Mouse (Mus musculus) hindbrain, embryonic 11.5 days (tissue): ENCODE results near the gene March1. TPM values are rescaled to one million over a fixed set of nuclear protein-coding genes. Genes with fewer than 3 reads are reported as not detected.
"Not testable (repeated sequence)": the region's sequence is repeated elsewhere in the genome, so short reads cannot be mapped to it uniquely, and the experiment has no call there.

Source experiments
- ATAC-seq: fragments of 200-750 bp; cut with Nextera tagmentation; 2 replicates; pipeline ENCODE4 v1.8.0; 2017; ENCODE audit warnings: mild to moderate bottlenecking, moderate TSS enrichment, moderate library complexity; ENCODE audit not compliant: low FRiP score
- DNase-seq: peaks from one replicate; pipeline ENCODE4 v3.0.0-alpha.2; 2015; ENCODE audit warnings: low spot score
- H3K27ac ChIP-seq: fragments of 300-500 bp; sonication (generic); 2 replicates; pipeline ENCODE4 v1.5.1; 2014; ENCODE audit warnings: mild to moderate bottlenecking, low read depth, low read length
- H3K27me3 ChIP-seq: fragments of 300-500 bp; sonication (generic); 2 replicates; pipeline ENCODE4 v1.6.1; 2014; ENCODE audit warnings: mild to moderate bottlenecking, low read length, moderate library complexity, mixed read lengths; ENCODE audit not compliant: control insufficient read depth, insufficient read depth
- H3K36me3 ChIP-seq: fragments of 300-500 bp; sonication (generic); 2 replicates; pipeline ENCODE4 v1.6.1; 2014; ENCODE audit warnings: mild to moderate bottlenecking, low read length, moderate library complexity, mixed read lengths; ENCODE audit not compliant: control insufficient read depth, insufficient read depth
- H3K4me1 ChIP-seq: fragments of 300-500 bp; sonication (generic); replicated peaks from 2 replicates; pipeline ENCODE4 v1.6.1; 2014; ENCODE audit warnings: low read length, mixed read lengths; ENCODE audit not compliant: control insufficient read depth, insufficient read depth
- H3K4me2 ChIP-seq: fragments of 300-500 bp; sonication (generic); replicated peaks from 2 replicates; pipeline ENCODE4 v1.6.1; 2014; ENCODE audit warnings: mild to moderate bottlenecking, low read depth, low read length
- H3K4me3 ChIP-seq: fragments of 300-500 bp; sonication (generic); 2 replicates; pipeline ENCODE4 v1.5.1; 2014; ENCODE audit warnings: low read depth, low read length
- H3K9ac ChIP-seq: fragments of 300-500 bp; sonication (generic); 2 replicates; pipeline ENCODE4 v1.6.1; 2014; ENCODE audit warnings: low read depth, low read length
- H3K9me3 ChIP-seq: fragments of 300-500 bp; sonication (generic); 2 replicates; pipeline ENCODE4 v1.6.1; 2016; ENCODE audit warnings: low read length; ENCODE audit not compliant: control insufficient read depth
- WGBS: fragments of 180-500 bp; shearing (Covaris S2); extraction: QIAGEN DNeasy Blood & Tissue Kit; methylation state at CpG from one replicate; pipeline ENCODE4 v1.1.7; 2014; 5-methylcytosine and 5-hydroxymethylcytosine counted together
- polyA plus RNA-seq: library from polyadenylated mRNA; unstranded; fragments of >200 nt; fragmentation: Nextera tagmentation; extraction: Ambion mirVana; gene quantifications from 2 replicates; pipeline ENCODE4 v1.2.1, GENCODE M21; 2014

Gene March1
- polyA plus RNA-seq, 1 experiment from 2014 or later, result 8.7 TPM

DNA sequence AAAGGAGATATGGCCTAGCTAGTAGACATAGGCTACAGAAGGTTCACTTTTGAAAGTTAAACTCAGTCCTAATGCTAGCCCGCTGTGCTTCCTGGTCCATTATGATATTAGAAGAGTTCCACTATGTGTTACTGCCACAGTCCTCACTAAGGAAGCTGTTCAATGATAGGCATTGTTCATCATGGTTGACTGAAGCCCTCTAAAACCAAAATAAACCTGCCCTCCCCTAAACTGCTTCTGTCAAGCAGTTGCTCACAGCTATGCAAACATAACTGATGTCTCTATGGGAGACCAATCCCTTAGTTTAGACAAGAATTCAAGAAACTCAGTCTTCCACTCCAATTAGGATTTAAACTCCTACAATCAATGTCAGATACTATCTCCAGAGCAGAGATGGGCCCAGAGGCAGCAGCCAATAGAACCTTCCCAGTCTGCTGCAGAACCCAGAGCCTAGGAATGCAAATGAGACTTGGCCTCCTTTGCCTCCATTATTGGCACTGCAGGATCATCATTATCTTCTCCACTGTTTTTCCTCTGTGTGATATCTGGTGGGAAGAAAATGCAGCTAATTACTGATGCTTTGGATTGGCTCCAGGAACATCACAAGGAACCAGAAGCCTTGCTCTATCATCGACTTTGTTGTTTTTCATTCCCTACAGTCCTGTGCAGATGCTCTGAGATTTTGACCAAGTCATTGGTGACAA, 787.2 kb downstream of the March1 start:
- Histone ChIP-seq H3K27me3 (no peaks in the 10 kb centered on the region), H3K27ac (no peak overlapping the region), H3K4me3 (no peak overlapping the region), H3K9ac (no peak overlapping the region), H3K4me2 (no peak overlapping the region), H3K4me1 (no peaks in the 10 kb centered on the region), H3K36me3 (no peaks in the 10 kb centered on the region), H3K9me3 (no peaks in the 10 kb centered on the region)
- WGBS, result 80% methylated on average over 2 of the region's 2 CpGs
- ATAC-seq (no peak), DNase-seq (no peak)

- not testable (repeated sequence) for H3K36me3 ChIP-seq, H3K4me3 ChIP-seq, H3K9ac ChIP-seq, H3K27me3 ChIP-seq, H3K4me2 ChIP-seq, H3K4me1 ChIP-seq, H3K9me3 ChIP-seq, ATAC-seq, H3K27ac ChIP-seq, DNase-seq
- 80% methylated on average over 4 of the region's 4 CpGs for WGBS
Measured at GRCm38 (mm10) chr8:66405796-66406195, 788.1 kb downstream of the March1 start.

GRCm38 (mm10) chr8:66406596-66407361, 789.1 kb downstream of the March1 start:
- no peaks in the 10 kb centered on the region for H3K9me3 ChIP-seq
- no peak overlapping the region for H3K4me3 ChIP-seq
- no peaks in the 10 kb centered on the region for H3K36me3 ChIP-seq
- DNase-seq (no peak), ATAC-seq (no peak)
- H3K27ac ChIP-seq, result no peak overlapping the region
- H3K27me3 ChIP-seq, result no peaks in the 10 kb centered on the region
- WGBS, result 88% methylated on average over 6 of the region's 6 CpGs
- H3K9ac ChIP-seq, result no peak overlapping the region
- no peaks in the 10 kb centered on the region for H3K4me1 ChIP-seq
- H3K4me2 ChIP-seq, result no peak overlapping the region

DNA sequence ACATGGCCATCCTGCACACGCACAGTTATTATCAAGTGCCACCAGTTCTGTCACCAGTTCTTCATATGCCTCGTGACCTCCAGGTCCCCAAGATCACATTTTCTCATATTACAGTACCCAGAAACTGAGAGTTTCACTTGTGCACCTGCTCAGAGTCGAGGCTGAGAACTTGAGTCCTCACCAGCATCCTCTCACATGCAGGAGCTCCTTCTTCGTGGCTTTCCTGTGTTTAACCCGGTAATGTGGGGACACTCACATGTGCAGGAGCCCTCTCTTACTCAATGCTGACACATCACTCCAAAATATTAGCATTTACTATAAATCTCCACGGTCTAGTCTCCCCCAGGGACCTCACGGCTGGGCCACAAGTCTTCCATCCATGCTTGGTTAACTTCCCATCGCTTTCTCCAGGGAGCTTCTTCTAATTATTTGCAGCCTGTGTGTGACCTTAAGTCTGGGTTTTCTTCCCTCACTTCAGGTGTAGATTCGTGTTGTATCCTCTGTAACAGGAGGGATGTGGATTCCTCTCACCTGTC, 792.4 kb downstream of the March1 start:
- H3K9ac ChIP-seq, result no peak overlapping the region
- no peaks in the 10 kb centered on the region for H3K4me1 ChIP-seq
- H3K27me3 ChIP-seq, result no peaks in the 10 kb centered on the region
- H3K27ac ChIP-seq, result no peak overlapping the region
- no peaks in the 10 kb centered on the region for H3K9me3 ChIP-seq
- ATAC-seq, result no peak
- H3K4me2 ChIP-seq, result no peak overlapping the region
- 78% methylated on average over 9 of the region's 9 CpGs for WGBS
- H3K4me3 ChIP-seq, result no peak overlapping the region
- DNase-seq, result no peak
- no peaks in the 10 kb centered on the region for H3K36me3 ChIP-seq

- Histone ChIP-seq H3K4me2 (no peak overlapping the region), H3K27me3 (no peaks in the 10 kb centered on the region), H3K27ac (no peak overlapping the region), H3K4me3 (no peak overlapping the region), H3K9me3 (no peaks in the 10 kb centered on the region), H3K9ac (no peak overlapping the region), H3K4me1 (no peaks in the 10 kb centered on the region), H3K36me3 (no peaks in the 10 kb centered on the region)
- ATAC-seq, result no peak
- WGBS, result 69% methylated on average over 2 of the region's 2 CpGs
- no peak for DNase-seq
Measured at GRCm38 (mm10) chr8:66413101-66413500, 795.4 kb downstream of the March1 start.

DNA sequence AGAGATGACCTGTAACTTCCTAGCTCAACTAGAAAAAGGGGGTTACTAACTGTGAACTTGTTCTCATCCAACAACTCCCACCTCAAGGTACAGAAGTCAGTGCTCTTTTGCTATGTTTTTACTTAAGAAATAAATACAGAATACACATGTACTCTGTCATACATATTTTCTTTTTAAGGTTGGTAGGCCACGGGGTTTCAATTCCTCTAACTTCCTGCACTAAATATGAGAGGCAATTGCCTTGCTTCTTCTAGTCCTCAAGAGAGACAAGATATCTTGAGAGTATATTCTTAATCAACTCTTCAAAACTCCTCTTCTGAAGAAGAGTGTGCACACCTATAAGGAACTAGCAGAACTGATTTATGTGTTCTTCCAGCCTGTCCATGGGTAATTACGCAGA, 797.5 kb downstream of the March1 start:
- whole genome bisulfite sequencing, result 85% methylated on average over 2 of the region's 2 CpGs
- H3K36me3 ChIP-seq, result no peaks in the 10 kb centered on the region
- no peak overlapping the region for H3K4me2 ChIP-seq
- no peak overlapping the region for H3K9ac ChIP-seq
- no peak overlapping the region for H3K27ac ChIP-seq
- no peak for ATAC-seq
- H3K4me1 ChIP-seq, result no peaks in the 10 kb centered on the region
- no peaks in the 10 kb centered on the region for H3K27me3 ChIP-seq
- H3K4me3 ChIP-seq, result no peak overlapping the region
- DNase-seq, result no peak
- no peaks in the 10 kb centered on the region for H3K9me3 ChIP-seq

DNA sequence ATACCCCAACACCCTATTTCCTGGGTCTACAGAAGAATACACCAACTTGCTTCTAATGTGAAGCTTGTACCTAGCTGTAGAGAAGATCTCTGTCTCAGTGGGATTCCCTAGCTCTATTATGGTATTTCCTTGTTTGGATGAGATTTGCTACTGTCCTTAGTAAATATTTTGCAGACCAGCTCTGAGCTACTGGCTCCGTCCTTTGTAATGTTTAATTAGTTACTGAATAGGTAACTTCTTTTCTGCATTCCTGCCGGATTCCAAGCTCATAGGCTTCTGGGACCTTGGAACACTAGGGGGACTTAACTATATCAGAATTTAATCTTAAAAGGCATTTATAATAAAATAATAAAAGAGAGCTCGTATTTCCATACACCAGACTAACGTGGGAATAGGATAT, 799.9 kb downstream of the March1 start:
- H3K36me3 ChIP-seq, DNase-seq, H3K4me1 ChIP-seq, H3K4me3 ChIP-seq, ATAC-seq, H3K9me3 ChIP-seq, H3K9ac ChIP-seq, H3K27ac ChIP-seq, H3K27me3 ChIP-seq, H3K4me2 ChIP-seq: not testable (repeated sequence)
- WGBS, result 88% methylated on average over 4 of the region's 4 CpGs

DNA sequence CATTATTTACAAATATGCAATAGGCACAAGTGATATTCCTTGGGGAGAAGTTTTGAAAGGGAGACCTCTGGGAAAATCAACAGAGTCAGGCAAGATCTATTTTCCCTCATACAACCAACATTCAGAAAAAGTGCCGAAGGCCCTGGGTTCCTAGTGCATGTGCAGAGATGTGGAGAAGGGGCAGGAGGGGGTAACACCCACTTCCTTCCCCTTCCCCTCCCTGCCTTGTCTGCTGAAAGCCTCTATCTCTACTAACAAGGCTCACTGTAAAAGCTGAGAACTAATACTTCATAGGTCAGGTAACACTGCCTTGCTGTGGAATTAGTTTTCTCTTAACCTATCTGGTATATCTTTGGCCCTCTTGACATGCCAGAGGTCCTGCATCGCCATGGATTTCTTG, 812.9 kb downstream of the March1 start:
- ATAC-seq, result no peak
- Histone ChIP-seq H3K9me3 (no peaks in the 10 kb centered on the region), H3K4me1 (no peaks in the 10 kb centered on the region), H3K4me3 (no peak overlapping the region), H3K27me3 (no peaks in the 10 kb centered on the region), H3K36me3 (no peaks in the 10 kb centered on the region), H3K9ac (no peak overlapping the region), H3K4me2 (no peak overlapping the region), H3K27ac (no peak overlapping the region)
- WGBS, result 84% methylated on average over 2 of the region's 2 CpGs
- no peak for DNase-seq

DNA sequence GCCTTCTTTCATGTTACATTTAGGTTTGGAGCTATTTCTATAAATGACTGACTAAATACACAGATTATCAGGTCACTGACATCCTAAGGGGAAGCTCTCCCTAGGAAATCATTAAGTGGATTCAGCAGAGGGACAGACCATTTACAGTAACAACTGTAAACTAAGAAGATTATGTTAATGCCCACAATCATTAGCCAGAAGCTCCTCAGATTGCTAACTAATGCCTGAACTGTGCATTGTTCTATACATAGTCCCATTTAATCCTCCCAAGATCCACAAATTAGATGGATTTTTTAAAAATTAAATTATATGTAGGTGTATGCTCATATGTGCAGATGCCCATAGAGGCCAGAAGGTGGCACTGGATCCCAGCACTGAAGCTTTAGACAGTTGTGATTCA, 815.9 kb downstream of the March1 start:
- no peak for ATAC-seq
- no peaks in the 10 kb centered on the region for H3K36me3 ChIP-seq
- no peaks in the 10 kb centered on the region for H3K27me3 ChIP-seq
- H3K9ac ChIP-seq, result no peak overlapping the region
- no peak for DNase-seq
- H3K4me2 ChIP-seq, result no peak overlapping the region
- H3K27ac ChIP-seq, result no peak overlapping the region
- no peaks in the 10 kb centered on the region for H3K9me3 ChIP-seq
- H3K4me1 ChIP-seq, result no peaks in the 10 kb centered on the region
- no peak overlapping the region for H3K4me3 ChIP-seq
